Mouse (Mus musculus) adrenal gland, adult (tissue): ENCODE results near the gene Mrpl53.

ENCODE experiments used
- DNase-seq, 2 experiments: peaks; one replicate each; pipeline ENCODE4 v3.0.0; 2022 to 2023; ENCODE audit warnings: low spot score in 1 of 2; ENCODE audit not compliant: inconsistent age in 2 of 2

The Mrpl53 gene

DNA sequence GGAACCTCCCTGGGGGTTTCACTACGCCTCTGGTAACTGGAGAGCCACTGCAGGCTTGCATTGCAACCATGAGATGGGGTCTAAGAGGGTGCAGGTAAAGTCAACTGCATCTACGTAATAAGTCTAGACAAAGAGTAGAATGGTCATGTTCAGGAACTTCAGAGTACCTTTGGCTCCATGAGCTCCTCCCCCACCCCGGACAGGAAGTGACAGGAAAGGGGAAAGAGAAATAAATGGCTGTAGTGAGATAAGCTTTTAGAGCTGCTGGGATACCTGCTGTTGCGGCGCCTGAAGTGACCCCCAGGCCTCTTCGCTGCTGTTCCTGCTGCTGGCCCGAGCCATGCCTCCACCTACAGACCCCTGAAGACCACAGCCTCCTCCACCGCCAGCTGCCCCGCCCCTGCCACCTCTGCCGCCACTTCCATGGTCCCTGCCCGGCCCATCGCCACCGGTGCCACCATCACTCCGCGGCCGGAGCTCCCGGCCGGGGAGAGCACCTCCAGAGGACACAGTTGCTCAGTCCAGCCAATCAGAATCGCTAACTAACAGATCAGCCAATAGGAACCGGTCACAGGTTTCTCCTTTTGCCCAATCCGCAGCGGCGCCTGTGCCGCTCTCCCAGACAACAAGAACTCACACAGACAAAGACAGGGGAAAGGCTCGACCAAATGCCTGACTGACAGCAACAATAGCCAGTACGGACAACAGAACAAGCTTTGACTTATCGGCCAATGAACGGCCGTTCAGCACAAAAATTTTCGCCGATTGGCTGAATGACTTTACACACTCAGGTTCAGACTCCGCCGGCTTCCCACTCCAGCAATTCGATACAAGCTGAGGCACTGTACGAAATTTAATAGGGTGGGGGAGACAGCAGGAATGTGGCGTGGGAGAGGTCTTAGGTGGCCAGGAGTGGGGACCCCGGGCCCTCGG, 12.4 kb downstream of the Mrpl53 start, which contains the start of gene Wbp1:
Wbp1 (minus strand) TSS at position 630 of the 933 bp plus-strand sequence.
- DNase-seq = peak; percentile 97 to 98

DNA sequence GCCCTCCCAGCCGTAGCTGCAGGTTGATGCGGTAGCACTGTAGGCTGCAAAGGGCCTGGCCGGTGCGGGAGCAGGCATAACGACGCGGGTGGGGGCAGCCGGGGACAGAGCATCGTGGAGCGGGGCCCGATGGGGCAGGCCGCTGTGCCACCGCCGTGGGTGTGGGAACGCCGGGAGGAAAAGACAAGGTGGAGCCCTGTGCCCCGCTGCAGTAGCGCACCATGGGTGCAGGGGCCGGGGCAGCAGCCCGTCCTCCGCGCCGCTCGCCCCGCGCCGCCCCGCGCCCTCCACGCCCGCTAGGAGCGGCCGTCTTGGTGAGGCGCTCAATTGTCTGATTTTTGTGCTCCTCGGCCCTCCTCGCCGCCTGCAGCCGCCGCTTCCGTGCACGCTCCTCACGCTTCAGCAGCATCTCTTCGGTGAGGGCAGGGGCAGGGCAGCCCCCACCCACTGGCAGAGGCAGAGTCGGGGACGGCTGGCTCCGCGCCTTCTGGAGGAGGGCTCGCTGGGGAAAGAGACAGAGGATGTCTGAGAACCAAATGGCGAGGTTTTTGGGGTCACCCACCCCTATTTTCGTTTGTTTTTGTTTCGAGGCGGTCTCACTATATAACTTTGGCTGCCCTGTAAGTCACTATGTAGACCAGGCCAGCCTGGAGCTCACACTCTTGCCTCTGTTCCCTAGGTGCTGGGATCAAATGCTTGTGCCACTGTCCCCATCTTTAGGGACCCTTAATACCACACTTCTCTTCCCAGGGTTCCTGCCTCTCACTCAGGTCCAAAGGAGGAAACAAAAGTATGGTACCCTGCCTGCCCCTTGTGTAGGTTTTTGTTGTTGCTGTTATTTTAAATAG, 13.2 kb downstream of the Mrpl53 start:
- DNase-seq = no peak

DNA sequence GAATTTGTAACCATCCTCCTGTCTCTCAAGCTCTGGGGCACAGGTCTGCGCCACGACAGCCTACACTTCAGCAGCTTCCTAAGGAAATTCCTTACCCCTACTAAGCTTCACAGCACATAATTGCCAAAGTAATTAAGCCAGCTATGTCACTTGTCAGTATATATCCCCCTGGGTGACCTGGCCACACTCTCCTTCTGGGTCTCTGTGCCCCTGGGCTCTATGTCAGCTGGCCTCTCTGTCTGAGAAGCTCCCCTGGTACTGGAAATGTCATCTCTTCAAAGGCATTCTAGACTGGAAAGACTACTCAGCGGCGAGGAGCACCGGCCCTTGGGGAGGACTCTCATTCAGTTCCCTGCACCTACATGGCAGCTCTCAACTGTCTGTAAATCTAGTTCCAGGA, 14.1 kb downstream of the Mrpl53 start:
- DNase-seq = peak; percentile 7 to 30

DNA sequence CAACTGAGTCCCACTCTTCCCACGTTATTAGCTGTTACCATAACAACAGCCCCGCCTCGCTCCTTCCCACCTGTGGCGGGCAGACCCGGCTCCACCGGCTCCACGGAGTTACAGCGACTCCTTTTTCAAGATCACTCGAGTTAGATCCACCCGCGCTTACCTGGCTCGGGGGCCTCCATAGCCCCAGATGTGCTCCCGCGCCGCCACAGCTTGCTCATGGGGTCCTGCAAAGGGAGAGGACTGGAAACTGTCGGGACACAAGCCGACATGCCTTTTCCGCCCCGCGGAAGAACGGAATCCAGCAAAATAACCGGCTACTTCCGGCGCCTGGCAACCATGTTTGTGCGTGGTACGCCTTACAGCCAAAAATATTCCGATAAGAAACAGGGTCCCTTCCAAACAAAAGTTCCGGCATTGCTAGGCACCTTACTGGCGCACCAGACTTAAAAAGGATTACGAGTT, 16.0 kb downstream of the Mrpl53 start:
- DNase-seq = peak; percentile 94 to 98

DNA sequence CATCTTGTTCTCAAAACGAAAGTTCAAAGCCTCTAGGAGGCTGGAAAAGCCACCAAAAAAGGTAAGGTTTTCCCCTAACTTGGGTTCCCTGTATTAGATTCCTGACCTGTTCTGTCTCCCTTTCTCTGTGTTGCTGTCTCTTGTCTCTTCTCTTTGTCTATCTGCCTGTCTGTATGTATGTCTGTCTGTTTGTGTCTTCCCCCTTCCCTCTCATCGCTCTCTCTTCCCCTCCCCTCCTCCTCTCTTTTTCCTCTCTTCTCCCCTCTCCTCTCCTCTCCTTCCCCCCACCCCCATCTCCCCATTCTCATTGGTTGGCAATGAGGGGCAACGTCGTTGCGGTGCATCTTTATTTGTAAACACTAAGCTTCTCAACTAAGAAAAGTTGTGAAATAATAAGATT, 16.5 kb downstream of the Mrpl53 start, which contains the start of gene Ino80b:
Ino80b (minus strand) TSS at position 101 of the 400 bp plus-strand sequence.
- DNase-seq = no peak

DNA sequence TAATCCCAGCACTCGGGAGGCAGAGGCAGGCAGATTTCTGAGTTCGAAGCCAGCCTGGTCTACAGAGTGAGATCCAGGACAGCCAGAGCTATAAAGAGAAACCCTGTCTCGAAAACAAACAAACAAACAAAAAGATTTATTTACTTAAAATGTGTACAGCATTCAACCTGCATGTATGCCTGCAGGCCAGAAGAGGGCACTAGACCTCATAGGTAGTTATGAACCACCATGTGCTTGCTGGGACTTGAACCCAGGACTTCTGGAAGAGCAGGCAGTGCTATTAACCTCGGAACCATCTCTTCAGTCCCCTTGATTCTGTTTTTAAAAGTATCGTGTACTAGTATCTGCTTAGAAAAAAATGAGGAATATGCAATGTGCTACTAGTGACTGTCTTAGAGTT, 18.6 kb downstream of the Mrpl53 start:
- DNase-seq = peak in 1 of 2 experiments; percentile 4

DNA sequence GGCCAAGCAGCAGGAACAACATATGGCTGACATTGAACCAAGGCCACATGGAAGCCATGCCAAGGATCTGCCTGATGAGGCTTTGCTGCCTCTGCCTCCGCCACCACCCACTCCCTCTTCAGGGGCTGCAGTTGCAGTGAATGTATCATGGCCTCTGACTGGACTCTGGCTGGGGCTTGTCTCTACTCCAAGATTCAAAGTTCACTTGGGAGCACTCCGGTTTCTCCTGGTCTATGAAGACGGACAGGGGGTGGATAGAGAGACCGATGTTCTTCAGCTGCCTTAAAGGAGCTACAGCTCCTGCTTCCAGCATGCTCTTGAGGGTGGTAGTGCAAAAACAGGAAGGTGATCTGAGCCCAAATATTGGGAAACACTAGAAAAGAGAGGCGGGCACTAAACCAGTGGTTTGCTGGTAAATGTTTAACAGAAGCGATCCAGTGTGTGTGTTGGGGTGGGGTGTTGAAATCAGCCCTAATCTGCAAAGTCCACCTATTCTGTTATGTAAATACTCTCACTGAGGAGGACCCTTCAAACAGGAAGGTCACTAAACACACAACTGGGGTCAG, 22.7 kb downstream of the Mrpl53 start:
- DNase-seq = peak in 1 of 2 experiments; percentile 5

DNA sequence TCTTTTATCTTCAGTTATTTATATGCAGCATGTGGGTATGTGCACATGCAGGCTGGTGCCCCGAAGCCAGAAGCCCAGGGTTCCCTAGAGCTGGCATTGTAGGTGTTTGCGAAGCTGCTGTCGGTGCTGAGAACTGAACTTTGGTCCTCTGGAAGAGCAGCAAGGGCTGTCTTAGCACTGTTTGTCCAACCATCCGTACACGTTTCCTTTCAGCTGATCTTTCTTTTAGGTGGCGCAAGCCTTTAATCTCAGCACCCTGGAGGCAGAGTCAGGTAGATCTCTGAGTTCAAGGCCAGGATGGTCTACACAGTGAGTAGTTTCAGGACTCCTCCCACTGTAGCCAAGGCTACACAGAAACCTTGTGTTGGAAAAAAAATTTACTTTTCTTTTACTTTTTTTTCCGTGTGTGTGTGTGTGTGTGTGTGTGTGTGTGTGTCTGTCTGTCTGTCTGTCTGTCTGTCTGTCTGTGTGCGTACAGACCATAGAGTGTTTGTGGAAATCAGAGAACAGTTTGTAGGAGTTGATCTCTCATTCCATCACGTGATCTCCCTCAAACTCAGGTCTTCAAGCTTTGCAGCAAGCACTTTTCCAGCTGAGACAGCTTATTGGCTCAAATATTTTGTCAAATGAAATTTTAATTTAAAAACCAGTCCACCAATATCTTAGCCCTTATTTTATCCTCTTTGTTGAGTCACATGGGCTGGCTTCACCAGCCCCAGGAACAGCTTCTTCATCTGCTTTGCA, 23.5 kb downstream of the Mrpl53 start:
- DNase-seq = no peak

DNA sequence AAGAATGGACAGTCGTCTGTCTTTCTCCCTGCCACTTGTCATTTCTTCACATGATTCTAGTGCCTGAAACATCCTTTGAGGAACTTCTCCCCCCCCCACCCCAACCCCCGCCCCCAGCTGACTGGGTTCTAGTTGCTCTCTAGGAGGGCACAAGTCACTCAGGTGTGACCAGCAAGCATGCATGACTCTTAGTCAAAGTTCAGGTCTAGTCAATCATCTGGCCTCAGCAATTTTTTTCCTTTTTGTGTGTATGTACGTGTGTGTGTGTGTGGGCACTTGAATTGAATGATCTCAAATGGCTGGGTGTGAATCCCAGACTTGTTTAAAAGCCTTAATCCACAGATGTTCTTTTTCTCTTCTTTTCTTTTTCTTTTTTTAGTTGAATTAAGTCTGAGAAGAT, 25.4 kb downstream of the Mrpl53 start:
- DNase-seq = no peak

DNA sequence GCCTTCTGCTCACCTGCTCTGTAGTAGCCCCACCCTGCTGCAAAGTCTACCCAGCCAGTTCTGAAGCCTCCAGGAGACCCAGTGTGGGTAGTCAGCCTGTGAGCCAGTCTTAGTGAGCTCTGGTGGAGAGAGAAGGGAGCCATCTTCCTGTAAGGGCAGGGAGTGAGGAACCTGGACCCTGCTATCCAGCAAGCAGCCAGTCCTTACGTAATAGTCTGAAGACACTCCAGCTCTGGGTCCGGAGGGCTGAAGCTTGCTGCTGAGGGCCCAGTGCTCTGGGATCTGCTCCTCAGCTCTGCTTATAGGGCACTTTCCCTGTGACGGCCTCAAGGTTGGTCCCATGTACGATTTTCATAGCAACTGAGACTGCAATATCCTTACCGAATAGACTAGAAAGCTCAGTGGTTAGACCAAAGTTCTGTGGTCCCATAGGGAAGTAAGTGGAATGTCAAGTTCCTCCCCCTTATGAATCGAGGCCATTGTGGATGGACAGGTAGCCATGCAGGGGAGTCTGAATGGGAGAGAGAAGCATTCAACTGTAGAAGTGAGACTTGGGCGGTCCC, 26.2 kb downstream of the Mrpl53 start, which contains the start of gene Rtkn:
Rtkn (plus strand) TSS at position 513 of the 563 bp plus-strand sequence.
- peak in 1 of 2 experiments; percentile 6 for DNase-seq

DNA sequence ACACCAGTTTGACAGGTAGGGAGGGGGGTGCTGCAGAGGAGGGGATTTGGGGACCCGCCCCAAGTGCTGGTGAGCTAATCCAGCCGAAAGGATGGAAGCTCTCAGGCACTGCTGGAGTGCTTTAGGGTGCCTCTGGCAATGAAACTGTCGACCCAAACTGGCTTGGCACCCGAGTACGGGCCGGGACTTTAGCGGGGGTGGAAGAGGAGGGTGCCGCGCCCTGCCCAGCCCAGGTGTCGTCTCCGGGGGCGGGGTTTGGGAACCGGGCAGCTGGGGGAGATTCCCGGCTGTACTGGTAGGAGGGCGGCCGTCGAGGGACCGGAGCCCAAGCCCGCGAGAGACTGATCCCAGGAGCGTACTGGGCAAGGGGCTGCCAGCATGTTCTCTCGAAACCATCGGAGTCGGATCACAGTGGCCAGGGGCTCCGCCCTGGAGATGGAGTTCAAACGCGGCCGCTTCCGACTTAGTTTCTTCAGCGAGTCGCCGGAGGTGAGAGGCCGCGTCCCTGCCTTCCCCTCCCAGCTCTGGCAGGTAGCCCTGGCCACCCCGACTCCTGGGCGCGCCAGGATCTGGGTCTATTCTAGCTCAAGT, 26.8 kb downstream of the Mrpl53 start:
- DNase-seq = peak in 1 of 2 experiments; percentile 44

DNA sequence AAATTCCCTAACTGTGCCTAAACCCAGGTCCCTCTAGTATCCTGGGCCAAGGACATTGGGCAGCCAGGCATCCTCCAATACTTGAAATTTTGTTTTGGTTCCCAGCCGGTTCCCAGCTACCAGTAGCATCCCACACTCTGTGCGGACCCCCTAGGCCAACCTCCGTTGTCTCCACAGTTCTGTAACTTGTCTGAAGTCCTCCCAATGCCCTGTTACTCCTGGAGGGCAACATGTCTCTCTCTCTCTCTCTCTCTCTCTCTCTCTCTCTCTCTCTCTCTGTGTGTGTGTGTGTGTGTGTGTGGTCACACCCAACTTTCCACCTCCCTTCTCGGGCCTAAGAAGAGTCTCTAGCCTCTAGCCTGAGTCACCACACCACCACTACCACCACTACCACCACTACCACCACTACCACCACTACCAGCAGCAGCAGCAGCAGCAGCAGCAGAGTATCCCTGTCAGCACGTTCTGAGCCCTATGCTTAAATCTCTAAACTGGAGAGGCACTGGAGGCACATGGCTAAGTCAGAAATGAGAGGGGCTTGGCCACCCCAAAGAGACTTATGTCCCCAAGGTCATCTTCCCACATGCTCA, 27.5 kb downstream of the Mrpl53 start:
- no peak for DNase-seq

DNA sequence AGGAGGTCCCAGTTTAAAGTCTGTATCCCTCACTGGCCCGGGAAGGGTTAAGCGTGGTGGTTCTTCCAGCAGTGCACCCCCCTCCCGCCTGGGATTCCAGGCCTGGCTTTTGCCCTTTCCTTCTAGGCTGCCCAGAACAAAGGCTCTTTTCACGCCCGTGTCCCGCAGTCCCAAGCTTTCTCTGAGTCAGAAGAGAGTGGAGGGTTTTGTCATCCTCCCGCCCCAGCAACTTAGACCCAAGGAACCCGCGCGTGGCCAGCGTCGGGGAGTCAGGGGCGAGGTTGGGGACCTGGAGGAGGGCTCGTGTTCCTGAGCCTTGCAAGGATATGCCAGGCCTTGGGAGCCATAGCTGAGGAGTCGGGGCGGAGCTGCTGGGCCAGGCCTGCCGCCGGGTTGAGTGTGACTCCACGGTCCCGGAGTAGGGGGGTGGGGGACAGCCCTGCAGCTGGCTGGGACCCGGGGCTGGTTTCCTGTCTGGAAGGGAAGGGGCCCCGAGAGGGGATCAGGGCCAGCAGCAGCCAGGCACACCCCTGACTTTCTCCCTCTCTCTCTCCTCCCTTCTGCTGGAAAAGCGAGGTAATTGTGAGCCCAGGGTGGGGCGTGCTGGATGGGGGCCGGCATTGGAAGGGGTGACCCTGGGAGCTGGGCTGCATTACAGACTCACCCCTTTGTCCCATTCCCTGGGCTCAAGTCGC, 28.2 kb downstream of the Mrpl53 start:
- peak; percentile 83 to 94 for DNase-seq

DNA sequence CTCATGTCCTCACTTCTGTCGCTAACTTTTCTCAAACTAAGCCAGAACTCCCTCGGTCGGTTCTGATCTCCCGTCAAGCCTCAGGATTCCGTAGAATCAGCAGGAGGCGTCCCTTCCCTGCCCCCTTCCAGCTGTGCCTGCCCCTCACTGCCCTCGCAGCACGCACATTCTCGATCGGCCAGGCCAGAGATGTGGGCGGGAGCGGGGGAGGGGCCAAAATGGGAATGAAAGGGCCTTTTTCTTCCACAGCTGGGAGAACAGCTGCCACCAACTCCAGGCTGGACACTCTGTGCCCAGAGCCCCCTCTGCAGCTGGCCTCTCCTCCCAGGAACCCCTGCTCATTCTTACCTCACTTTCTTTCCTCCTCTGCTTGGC, 28.7 kb downstream of the Mrpl53 start:
- DNase-seq = peak; percentile 93 to 97

DNA sequence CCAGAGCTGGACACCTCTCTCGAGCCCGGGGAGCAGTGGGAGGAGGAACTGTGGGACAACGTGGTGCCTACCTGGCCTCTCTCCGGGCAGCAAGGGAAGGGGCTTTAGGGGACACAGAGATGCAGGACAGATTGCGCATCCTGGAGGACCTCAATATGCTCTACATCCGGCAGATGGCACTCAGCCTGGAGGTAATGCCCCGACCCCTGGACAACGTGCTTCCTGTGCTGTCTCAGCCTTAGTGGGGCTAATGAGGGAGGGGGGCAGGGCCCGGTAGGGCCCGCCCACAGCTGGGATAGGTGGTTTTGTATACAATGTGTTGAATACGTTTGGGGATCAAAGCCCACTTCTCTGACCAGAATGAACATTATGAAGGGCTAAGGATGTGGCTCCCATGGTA, 29.2 kb downstream of the Mrpl53 start:
- peak in 1 of 2 experiments; percentile 53 for DNase-seq

DNA sequence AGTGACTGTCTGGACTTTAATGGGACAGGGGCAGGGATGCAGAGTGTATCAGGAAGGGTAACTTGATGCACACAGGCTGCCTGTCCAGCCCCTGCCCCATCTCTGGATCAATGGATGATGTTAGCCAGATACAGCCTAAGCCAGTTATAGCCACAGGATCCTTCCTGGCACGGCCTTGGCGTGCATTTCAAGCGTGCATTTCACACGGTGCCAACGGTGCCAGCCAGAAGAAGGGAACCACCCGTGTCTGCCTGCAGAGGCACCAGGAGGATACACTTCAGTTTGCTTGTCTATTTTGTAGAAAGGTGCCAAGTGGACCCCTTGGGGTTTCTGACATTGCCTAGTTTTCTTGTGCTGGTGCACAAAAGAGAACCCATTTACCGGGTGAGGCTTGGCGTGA, 31.2 kb downstream of the Mrpl53 start:
- DNase-seq = peak in 1 of 2 experiments; percentile 5

DNA sequence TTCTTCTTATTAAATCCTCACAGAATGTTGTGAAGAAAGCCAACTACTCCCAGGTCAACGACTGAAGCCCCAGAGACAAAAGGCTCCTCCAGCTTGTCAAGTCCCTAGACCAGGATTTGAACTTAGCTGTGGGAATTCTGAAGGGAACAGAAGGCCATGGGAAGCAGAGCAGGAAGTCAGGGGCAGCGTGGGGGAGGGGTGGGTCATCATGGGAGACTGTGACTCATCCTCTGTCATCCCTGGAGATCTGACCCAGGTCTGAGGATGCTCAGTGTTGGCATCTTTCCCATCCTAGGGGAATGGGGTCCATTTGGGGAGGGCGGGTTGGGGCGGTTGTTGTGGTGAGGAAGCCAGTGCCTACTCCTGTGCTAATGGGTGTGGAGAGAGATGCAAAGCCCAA, 32.8 kb downstream of the Mrpl53 start:
- DNase-seq = peak; percentile 10 to 46

DNA sequence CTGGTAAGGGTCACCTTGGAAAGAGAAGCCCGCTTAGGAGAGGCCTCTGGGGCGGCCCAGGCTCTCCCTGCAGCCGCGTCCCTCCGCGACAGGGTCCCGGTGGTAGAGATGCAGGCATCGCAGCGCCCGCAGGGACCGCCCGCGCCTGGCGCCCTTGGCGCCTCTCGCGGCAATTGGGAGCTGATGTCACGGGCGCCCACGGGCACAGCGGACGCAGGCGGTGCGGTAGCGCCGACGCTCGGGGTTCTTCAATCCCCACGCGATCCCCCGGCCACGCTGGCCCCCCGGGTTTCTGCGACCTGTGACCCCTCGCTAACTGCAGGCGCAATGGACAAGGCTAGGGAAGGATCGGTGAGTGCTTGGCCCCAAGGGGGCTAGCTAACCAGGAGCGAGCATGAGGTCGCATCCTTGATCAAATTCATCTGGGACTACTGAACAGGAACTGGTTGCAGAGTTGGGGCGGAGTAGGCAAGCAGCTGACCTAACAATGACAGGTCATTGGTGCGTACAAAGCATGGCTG, 33.4 kb downstream of the Mrpl53 start:
- DNase-seq = peak; percentile 34 to 68
